Mouse (Mus musculus): Measurements from ENCODE around the gene Naga.
A peak's percentile ranks its signal among the peaks of the same experiment; 100 is the strongest.
"Not testable (repeated sequence)": the region's sequence is repeated elsewhere in the genome, so short reads cannot be mapped to it uniquely, and the experiment has no call there.

Naga gene

DNA sequence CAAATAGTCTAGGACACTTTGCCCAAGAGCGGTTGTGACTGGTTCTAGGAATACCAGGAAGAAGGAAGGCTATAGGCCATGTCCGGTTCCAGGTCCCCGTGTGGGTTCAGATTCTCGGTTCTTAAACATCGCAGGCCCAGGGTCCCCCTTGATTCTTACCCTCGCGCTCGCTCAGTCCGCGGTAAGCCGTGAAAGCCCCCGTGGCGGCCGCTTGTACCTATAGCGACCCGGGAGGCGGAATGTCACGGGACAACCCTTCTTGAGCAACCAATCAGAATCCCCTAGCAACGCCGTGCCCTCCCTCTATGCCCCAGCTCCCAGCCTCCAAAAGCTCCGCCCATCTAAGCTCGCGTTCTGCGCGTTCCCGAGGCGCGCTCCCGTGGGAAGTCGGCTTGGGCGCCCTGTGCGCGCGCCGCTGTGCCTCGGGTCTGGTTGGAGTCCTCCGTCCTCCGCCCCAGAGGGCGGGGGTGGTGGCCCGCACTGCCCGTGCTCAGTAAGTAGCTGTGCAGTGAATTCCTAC is at the start of gene Naga, which contains the start of the genes Pheta2 and Smdt1:
TSS of gene Naga (minus strand) at position 333 of the 520 bp plus-strand sequence.
TSS of gene Pheta2 (plus strand) at position 350 of the 520 bp plus-strand sequence.
TSS of gene Smdt1 (plus strand) at position 367 of the 520 bp plus-strand sequence.
- DNase-seq (ENCODE audit: low read depth, low spot score) = peak; percentile 96

- no peak for DNase-seq (ENCODE audit: low read depth, low spot score)
Observed at GRCm38 (mm10) chr15:82385729-82386128, 47.0 kb upstream of the Naga start.

- no peak for DNase-seq (ENCODE audit: low read depth, low spot score)
Observed at GRCm38 (mm10) chr15:82382441-82382840, 43.7 kb upstream of the Naga start.

GRCm38 (mm10) chr15:82380714-82381062 is 42.0 kb upstream of the Naga start:
- no peak for DNase-seq (ENCODE audit: low read depth, low spot score)

GRCm38 (mm10) chr15:82379871-82380713 is 41.4 kb upstream of the Naga start, which contains the start of gene Cyp2d22:
Gene Cyp2d22, minus strand, starts transcription at chr15:82380260.
- peak; percentile 55 for DNase-seq (ENCODE audit: low read depth, low spot score)

DNA sequence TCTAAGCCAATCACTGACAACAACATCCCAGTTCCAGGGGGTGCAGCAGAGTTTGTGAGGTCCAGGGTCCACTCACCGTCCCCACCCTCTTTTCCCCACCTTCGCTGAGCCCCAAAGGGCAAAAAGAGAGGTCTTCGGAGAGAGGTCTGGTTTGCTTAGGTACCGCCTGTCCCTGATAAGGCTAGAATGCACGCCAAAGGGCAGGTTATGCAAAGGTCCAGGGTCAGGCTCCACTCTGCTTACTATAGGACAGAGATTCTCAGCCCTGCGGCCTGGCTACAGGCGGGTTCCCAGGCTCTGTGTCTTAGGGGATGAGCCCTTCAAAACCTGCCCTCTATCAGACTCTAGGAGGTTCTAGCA is 40.8 kb upstream of the Naga start:
- DNase-seq (ENCODE audit: low read depth, low spot score) = no peak

DNA sequence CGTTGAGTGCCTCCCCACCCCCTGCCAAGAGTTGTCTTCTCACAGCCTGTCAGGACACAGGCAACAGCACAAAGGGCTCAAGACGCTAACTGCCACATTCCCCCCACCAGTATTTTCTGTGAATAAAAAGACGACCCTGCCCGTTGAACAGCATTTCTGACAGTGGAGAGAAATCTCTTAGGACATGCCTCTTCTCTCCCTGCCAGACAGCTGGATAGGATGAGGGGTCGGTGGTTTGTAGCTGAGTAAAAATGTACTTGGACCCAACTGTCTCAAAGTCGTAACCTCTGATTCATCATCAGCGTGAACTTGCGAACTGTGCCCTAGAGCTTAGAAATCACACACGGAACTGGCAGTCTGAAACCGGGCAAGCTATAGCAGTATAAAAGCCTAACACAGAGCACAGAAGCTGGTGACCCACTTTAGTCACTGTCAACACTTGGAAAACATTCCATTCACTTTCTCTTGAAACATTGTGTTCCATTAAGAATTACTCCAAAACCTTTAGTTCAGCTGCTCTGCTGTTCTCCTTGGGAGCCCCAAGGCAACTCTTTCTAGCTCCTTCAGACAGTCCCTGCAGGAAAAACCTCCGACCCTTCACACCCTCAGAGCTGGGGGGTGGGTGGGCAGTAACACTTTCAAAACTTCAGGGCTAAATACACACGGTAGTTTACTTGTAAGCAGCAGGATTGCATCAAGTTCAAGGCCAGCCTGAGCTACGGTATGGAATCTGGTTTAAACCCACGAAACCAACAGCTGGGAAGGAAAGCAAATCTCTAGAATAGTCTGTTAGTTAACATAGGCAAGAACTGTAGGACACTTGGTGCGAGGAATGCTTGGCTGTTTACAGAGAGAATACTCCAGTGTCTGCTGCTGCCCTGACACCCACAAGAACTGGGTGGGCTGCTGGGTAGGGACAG is 39.8 kb upstream of the Naga start:
- no peak for DNase-seq (ENCODE audit: low read depth, low spot score)

- DNase-seq (ENCODE audit: low read depth, low spot score) = no peak
Observed at GRCm38 (mm10) chr15:82377701-82378100, 39.0 kb upstream of the Naga start.

DNA sequence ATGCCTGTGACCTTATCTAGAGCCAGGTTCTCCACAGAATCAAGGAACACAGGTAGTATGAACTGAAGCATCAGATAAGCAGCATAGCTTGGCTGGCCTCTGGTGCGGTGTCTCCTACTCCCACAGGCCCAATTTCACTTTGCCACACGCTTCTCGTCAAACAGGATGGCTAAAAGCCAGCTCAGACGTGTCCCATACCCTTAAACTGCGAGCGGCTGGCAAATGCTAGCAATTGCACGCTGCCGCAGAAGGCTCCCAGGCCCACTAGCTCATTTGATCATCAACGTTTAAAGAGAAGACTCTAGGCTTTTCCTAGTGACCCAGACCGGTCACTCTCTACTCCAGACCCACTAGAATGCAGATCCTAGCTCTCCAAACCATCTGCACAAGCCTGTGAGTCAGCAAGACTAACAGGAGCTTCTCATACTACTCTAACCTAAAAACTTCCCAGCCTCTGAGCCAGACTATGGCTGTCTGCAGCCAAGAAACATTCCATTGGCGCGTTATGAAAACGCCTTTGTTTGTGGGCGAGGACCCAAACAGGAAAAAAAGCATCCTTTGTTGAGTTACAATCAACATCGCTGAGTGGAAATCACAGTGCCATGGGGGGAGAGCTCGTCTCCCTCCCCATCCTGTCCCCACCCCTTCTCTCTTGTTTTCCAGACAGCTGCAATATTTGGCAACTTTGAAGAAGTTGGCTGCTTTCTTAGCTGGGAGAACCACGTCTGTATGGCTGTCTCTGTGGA is 37.8 kb upstream of the Naga start:
- DNase-seq (ENCODE audit: low read depth, low spot score) = no peak

DNA sequence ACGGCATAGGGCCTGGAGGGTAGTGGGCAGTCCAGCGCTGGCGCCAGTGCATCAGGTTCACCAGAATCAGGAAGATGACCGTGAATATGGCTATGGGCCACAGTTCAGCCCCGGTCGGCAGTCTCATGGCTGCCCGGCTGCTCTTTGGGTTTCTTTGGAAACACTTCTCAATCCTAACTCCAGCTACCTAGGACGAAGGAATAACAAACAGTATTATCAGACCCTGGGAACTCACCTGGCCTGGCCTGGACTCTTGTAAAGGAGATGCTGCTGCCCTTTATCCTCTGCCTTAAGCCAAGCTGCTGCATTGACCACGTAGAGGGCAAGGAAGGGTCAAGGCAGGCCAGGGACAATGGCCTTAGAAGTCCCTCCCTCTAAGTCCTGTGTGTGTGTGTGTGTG is 37.1 kb upstream of the Naga start:
- DNase-seq (ENCODE audit: low read depth, low spot score) = no peak

GRCm38 (mm10) chr15:82374437-82374836 is 35.7 kb upstream of the Naga start:
- DNase-seq (ENCODE audit: low read depth, low spot score) = no peak

- DNase-seq (ENCODE audit: low read depth, low spot score) = no peak
Observed at GRCm38 (mm10) chr15:82372991-82373390, 34.3 kb upstream of the Naga start.

DNA sequence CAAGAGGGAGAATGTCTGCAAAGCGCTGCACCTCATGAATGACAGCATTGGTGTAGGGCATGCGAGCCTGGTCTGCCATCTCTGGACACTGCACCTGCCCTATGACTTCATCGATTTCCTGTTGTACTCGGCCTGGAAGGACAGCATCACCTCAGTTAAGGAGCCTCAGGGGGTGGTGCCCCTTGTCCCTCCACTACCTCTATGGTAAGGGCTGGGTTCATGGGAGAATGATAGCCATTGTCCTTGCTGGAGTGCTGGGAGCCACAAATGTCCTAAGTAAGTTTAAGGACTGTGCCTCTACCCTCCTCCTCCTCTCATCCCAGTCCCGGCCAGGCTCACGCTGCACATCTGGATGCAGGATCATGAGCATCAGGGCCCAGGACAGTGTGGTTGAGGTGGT is 33.7 kb upstream of the Naga start:
- no peak for DNase-seq (ENCODE audit: low read depth, low spot score)

- no peak for DNase-seq (ENCODE audit: low read depth, low spot score)
Observed at GRCm38 (mm10) chr15:82368851-82369250, 30.1 kb upstream of the Naga start.

DNA sequence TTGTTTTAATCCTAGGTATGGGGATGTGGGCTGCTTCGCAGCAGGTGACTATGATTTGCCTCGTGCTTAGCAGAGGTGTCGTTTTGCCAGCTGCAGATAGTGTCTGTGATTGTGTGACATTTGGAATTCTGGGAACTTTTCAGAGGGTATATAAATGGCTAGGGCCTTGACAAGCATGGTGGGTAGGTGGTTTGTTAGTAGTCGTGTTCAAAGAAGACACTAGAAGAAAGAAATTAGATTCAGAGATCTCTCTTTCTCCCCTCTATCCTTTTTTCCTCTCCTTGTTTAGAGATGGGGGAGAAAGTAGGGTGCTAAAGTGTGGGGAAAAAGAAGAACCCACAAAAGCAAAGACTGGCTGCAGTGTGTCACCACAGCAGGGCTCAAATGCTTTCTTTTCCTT is 29.4 kb upstream of the Naga start:
- DNase-seq (ENCODE audit: low read depth, low spot score) = no peak

GRCm38 (mm10) chr15:82364561-82364960 is 25.8 kb upstream of the Naga start:
- DNase-seq (ENCODE audit: low read depth, low spot score) = not testable (repeated sequence)

DNA sequence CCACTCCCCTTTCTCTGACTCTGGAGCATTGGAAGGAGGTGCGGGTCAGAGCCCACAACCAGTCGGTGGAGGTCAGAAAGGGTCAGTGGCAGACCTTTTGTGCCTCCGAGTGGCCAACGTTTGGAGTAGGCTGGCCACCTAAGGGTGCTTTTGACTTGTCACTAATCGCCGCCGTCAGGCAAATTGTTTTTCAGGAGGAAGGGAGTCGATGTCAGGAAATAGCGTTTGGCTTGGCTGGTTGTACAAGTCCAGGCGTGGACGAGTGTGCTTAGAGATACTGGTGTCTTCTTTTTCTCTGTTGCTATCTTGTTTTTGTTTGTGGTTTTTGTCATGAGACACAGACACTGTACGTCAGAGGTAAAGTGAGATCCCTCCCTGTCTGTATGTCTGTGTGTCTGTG is 25.1 kb upstream of the Naga start:
- DNase-seq (ENCODE audit: low read depth, low spot score) = not testable (repeated sequence)

GRCm38 (mm10) chr15:82362234-82362633 is 23.5 kb upstream of the Naga start:
- no peak for DNase-seq (ENCODE audit: low read depth, low spot score)

DNA sequence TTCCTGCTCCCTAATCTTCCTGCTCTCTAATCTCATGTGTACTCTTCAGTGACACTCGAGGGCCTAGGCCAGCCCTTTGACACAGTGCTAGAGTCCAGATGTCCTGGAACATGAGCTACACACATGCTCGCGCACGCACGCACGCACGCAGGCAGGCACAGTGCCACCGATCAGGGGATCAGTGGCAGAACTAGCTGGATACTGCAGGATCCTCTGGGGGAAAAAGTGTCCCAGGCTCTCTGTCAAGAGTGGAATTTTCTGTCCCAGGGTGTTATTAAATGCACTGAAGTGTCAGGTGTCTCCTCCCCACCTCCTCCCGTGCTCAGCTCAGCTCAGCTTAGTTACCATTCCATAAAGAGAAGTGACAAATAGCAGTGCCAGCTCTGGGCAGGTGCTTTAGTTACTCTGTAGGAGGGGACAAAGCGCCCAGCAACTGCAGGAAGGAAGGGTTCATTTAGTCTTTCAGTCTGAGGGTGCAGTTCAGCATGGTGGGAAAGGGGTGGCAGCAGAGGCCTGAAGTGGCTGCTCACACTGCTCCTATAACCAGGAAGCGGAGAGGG is 22.8 kb upstream of the Naga start:
- peak; percentile 20 for DNase-seq (ENCODE audit: low read depth, low spot score)

- DNase-seq (ENCODE audit: low read depth, low spot score) = peak; percentile 15
Observed at GRCm38 (mm10) chr15:82358431-82359260, 19.9 kb upstream of the Naga start.

Data from CD4-positive helper T cell, adult 2 months (primary cell).